Mouse (Mus musculus) A20 (cell line): ENCODE measurements around the gene Tlr9.
A peak's percentile ranks its signal among the peaks of the same experiment; 100 is the strongest.

Experiments used
- DNase-seq: peaks from one replicate; pipeline ENCODE4 v3.0.0-alpha.2; 2011; ENCODE audit warnings: low read depth, low spot score

Tlr9 gene

GRCm38 (mm10) chr9:106203990-106204851, 18.2 kb upstream of the Tlr9 start:
- DNase-seq = no peak

- no peak for DNase-seq
Observed at GRCm38 (mm10) chr9:106205713-106206290, 16.6 kb upstream of the Tlr9 start.

- DNase-seq = no peak
Observed at GRCm38 (mm10) chr9:106206515-106206914, 15.9 kb upstream of the Tlr9 start.

- no peak for DNase-seq
Observed at GRCm38 (mm10) chr9:106208181-106208580, 14.2 kb upstream of the Tlr9 start.

GRCm38 (mm10) chr9:106209954-106210353, 12.4 kb upstream of the Tlr9 start:
- DNase-seq = no peak

- no peak for DNase-seq
Observed at GRCm38 (mm10) chr9:106210853-106211609, 11.4 kb upstream of the Tlr9 start.

- DNase-seq = peak; percentile 92
Observed at GRCm38 (mm10) chr9:106211680-106212593, 10.5 kb upstream of the Tlr9 start.

GRCm38 (mm10) chr9:106212594-106212981, 9.8 kb upstream of the Tlr9 start:
- DNase-seq = no peak

GRCm38 (mm10) chr9:106215341-106216125, 6.9 kb upstream of the Tlr9 start:
- DNase-seq = no peak

GRCm38 (mm10) chr9:106216971-106217370, 5.4 kb upstream of the Tlr9 start:
- DNase-seq = no peak

- peak; percentile 36 for DNase-seq
Observed at GRCm38 (mm10) chr9:106220894-106221523, 1.4 kb upstream of the Tlr9 start.

- DNase-seq = peak; percentile 83
Observed at GRCm38 (mm10) chr9:106222994-106223393, 596 bp downstream of the Tlr9 start.

GRCm38 (mm10) chr9:106225469-106226150, 3.2 kb downstream of the Tlr9 start:
- peak; percentile 50 for DNase-seq

- DNase-seq = peak; percentile 74
Observed at GRCm38 (mm10) chr9:106226151-106226682, 3.8 kb downstream of the Tlr9 start.

GRCm38 (mm10) chr9:106227790-106228429, 5.5 kb downstream of the Tlr9 start:
- peak; percentile 31 for DNase-seq

GRCm38 (mm10) chr9:106230051-106230733, 7.8 kb downstream of the Tlr9 start:
- peak; percentile 91 for DNase-seq

- no peak for DNase-seq
Observed at GRCm38 (mm10) chr9:106230734-106231106, 8.3 kb downstream of the Tlr9 start.

- DNase-seq = no peak
Observed at GRCm38 (mm10) chr9:106231220-106231619, 8.8 kb downstream of the Tlr9 start.
